Mouse (Mus musculus): Measurements from ENCODE around the gene Ly6g6f. TPM values are rescaled to one million over a fixed set of nuclear protein-coding genes. Genes with fewer than 3 reads are reported as not detected.

Gene Ly6g6f
- polyA plus RNA-seq, 1 experiment from 2014 or later: 0.96 TPM

GRCm38 (mm10) chr17:35106522-35106921 is 21.1 kb upstream of the Ly6g6f start:
- H3K9ac ChIP-seq: no peak overlapping the region; the same call in 1 of the 2 replicates
- peak; percentile 13 for DNase-seq
- peaks cover 26% of the 10 kb centered on the region for H3K36me3 ChIP-seq (ENCODE audit: insufficient read depth)
- WGBS: 51% methylated on average over 3 of the region's 3 CpGs
- no peak overlapping the region for H3K27ac ChIP-seq (ENCODE audit: low read depth)
- peak; percentile 30 for TF ChIP-seq CTCF (IDR thresholded peaks at IDR 0.05; ENCODE audit: low read depth)
- H3K4me1 ChIP-seq (ENCODE audit: insufficient read depth): no peaks in the 10 kb centered on the region
- no peaks in the 10 kb centered on the region for H3K9me3 ChIP-seq (ENCODE audit: low read depth, low read length)
- ATAC-seq (ENCODE audit: insufficient read depth): no peak
- H3K27me3 ChIP-seq (ENCODE audit: insufficient read depth, low read length): no peaks in the 10 kb centered on the region
- H3K4me2 ChIP-seq: no peak overlapping the region
- no peak overlapping the region for H3K4me3 ChIP-seq (ENCODE audit: low read depth, low read length)

- no peak overlapping the region for H3K4me3 ChIP-seq (ENCODE audit: low read depth, low read length)
- whole genome bisulfite sequencing: 24% methylated on average over 13 of the region's 13 CpGs
These were observed 20.5 kb upstream of the Ly6g6f start for GRCm38 (mm10) chr17:35105740-35106389.

GRCm38 (mm10) chr17:35104754-35105153 is 19.3 kb upstream of the Ly6g6f start:
- Histone ChIP-seq H3K4me2 (no peak overlapping the region), H3K9ac (no peak overlapping the region), H3K27ac (ENCODE audit: low read depth) (no peak overlapping the region), H3K36me3 (ENCODE audit: insufficient read depth) (peaks cover 44% of the 10 kb centered on the region), H3K27me3 (ENCODE audit: insufficient read depth, low read length) (no peaks in the 10 kb centered on the region), H3K4me3 (ENCODE audit: low read depth, low read length) (no peak overlapping the region), H3K4me1 (ENCODE audit: insufficient read depth) (no peaks in the 10 kb centered on the region), H3K9me3 (ENCODE audit: low read depth, low read length) (no peaks in the 10 kb centered on the region)
- DNase-seq (no peak), ATAC-seq (ENCODE audit: insufficient read depth) (no peak)
- WGBS: 71% methylated on average over 6 of the region's 6 CpGs
- no peak for TF ChIP-seq CTCF (IDR thresholded peaks at IDR 0.05; ENCODE audit: low read depth)

More at GRCm38 (mm10) chr17:35105740-35106389, 20.5 kb upstream of the Ly6g6f start:
- no peak overlapping the region; the same call in 1 of the 2 replicates for H3K4me2 ChIP-seq
- ATAC-seq (ENCODE audit: insufficient read depth): 0 out of 2 replicates have a peak, but pooled peaks have one; percentile 32
- H3K4me1 ChIP-seq (ENCODE audit: insufficient read depth): no peaks in the 10 kb centered on the region
- peaks cover 33% of the 10 kb centered on the region for H3K36me3 ChIP-seq (ENCODE audit: insufficient read depth)
- peak; percentile 65 for DNase-seq
- no peak overlapping the region for H3K27ac ChIP-seq (ENCODE audit: low read depth)
- TF ChIP-seq CTCF (IDR thresholded peaks at IDR 0.05; ENCODE audit: low read depth): peak; percentile 69
- no peaks in the 10 kb centered on the region for H3K9me3 ChIP-seq (ENCODE audit: low read depth, low read length)
- no peaks in the 10 kb centered on the region for H3K27me3 ChIP-seq (ENCODE audit: insufficient read depth, low read length)
- peak overlapping the region; percentile 24; the same call in 1 of the 2 replicates for H3K9ac ChIP-seq

GRCm38 (mm10) chr17:35104079-35104478 is 18.7 kb upstream of the Ly6g6f start:
- Histone ChIP-seq H3K9me3 (ENCODE audit: low read depth, low read length) (no peaks in the 10 kb centered on the region), H3K36me3 (ENCODE audit: insufficient read depth) (peaks cover 51% of the 10 kb centered on the region), H3K9ac (no peak overlapping the region), H3K4me2 (no peak overlapping the region), H3K27ac (ENCODE audit: low read depth) (no peak overlapping the region), H3K4me3 (ENCODE audit: low read depth, low read length) (no peak overlapping the region), H3K4me1 (ENCODE audit: insufficient read depth) (no peaks in the 10 kb centered on the region), H3K27me3 (ENCODE audit: insufficient read depth, low read length) (no peaks in the 10 kb centered on the region)
- DNase-seq (no peak), ATAC-seq (ENCODE audit: insufficient read depth) (no peak)
- no peak for TF ChIP-seq CTCF (IDR thresholded peaks at IDR 0.05; ENCODE audit: low read depth)
- WGBS: 90% methylated on average over 7 of the region's 7 CpGs

GRCm38 (mm10) chr17:35103221-35103690 is 17.8 kb upstream of the Ly6g6f start:
- H3K9me3 ChIP-seq (ENCODE audit: low read depth, low read length): no peaks in the 10 kb centered on the region
- H3K27ac ChIP-seq (ENCODE audit: low read depth): no peak overlapping the region
- TF ChIP-seq CTCF (IDR thresholded peaks at IDR 0.05; ENCODE audit: low read depth): no peak
- H3K4me3 ChIP-seq (ENCODE audit: low read depth, low read length): no peak overlapping the region
- H3K9ac ChIP-seq: no peak overlapping the region
- ATAC-seq (ENCODE audit: insufficient read depth): no peak
- H3K27me3 ChIP-seq (ENCODE audit: insufficient read depth, low read length): no peaks in the 10 kb centered on the region
- H3K4me2 ChIP-seq: no peak overlapping the region
- WGBS: 52% methylated on average over 6 of the region's 6 CpGs
- DNase-seq: no peak
- H3K36me3 ChIP-seq (ENCODE audit: insufficient read depth): peaks cover 59% of the 10 kb centered on the region
- no peaks in the 10 kb centered on the region for H3K4me1 ChIP-seq (ENCODE audit: insufficient read depth)

GRCm38 (mm10) chr17:35102299-35102698 is 16.9 kb upstream of the Ly6g6f start:
- no peak for DNase-seq
- no peaks in the 10 kb centered on the region for H3K9me3 ChIP-seq (ENCODE audit: low read depth, low read length)
- no peaks in the 10 kb centered on the region for H3K27me3 ChIP-seq (ENCODE audit: insufficient read depth, low read length)
- no peak for TF ChIP-seq CTCF (IDR thresholded peaks at IDR 0.05; ENCODE audit: low read depth)
- no peak overlapping the region for H3K27ac ChIP-seq (ENCODE audit: low read depth)
- peaks cover 68% of the 10 kb centered on the region for H3K36me3 ChIP-seq (ENCODE audit: insufficient read depth)
- ATAC-seq (ENCODE audit: insufficient read depth): no peak
- H3K4me1 ChIP-seq (ENCODE audit: insufficient read depth): no peaks in the 10 kb centered on the region
- no peak overlapping the region for H3K4me2 ChIP-seq
- H3K9ac ChIP-seq: no peak overlapping the region
- 67% methylated on average over 8 of the region's 8 CpGs for WGBS
- H3K4me3 ChIP-seq (ENCODE audit: low read depth, low read length): no peak overlapping the region

- Histone ChIP-seq H3K9ac (no peak overlapping the region), H3K4me3 (ENCODE audit: low read depth, low read length) (no peak overlapping the region), H3K27me3 (ENCODE audit: insufficient read depth, low read length) (no peaks in the 10 kb centered on the region), H3K4me1 (ENCODE audit: insufficient read depth) (no peaks in the 10 kb centered on the region), H3K36me3 (ENCODE audit: insufficient read depth) (peaks cover 80% of the 10 kb centered on the region), H3K27ac (ENCODE audit: low read depth) (no peak overlapping the region), H3K4me2 (no peak overlapping the region), H3K9me3 (ENCODE audit: low read depth, low read length) (no peaks in the 10 kb centered on the region)
- ATAC-seq (ENCODE audit: insufficient read depth) (no peak), DNase-seq (no peak)
- WGBS: 83% methylated on average over 11 of the region's 11 CpGs
- no peak for TF ChIP-seq CTCF (IDR thresholded peaks at IDR 0.05; ENCODE audit: low read depth)
These were observed 15.8 kb upstream of the Ly6g6f start for GRCm38 (mm10) chr17:35101161-35101560.
